Mouse (Mus musculus): ENCODE results near the gene Olfr891. TPM values are rescaled to one million over a fixed set of nuclear protein-coding genes. Genes with fewer than 3 reads are reported as not detected.
"Not testable (repeated sequence)": the region's sequence is repeated elsewhere in the genome, so short reads cannot be mapped to it uniquely, and the experiment has no call there.

Gene Olfr891
- polyA plus RNA-seq (2015; fragmentation: Nextera tagmentation; extraction: Ambion mirVana) = not detected in 2 replicates

- ATAC-seq (replicated peaks; ENCODE audit: low FRiP score, low read depth) (no peak), DNase-seq (ENCODE audit: low spot score) (no peak)
- Histone ChIP-seq H3K27me3 (ENCODE audit: insufficient read depth, low read length) (no peaks in the 10 kb centered on the region), H3K4me3 (replicated peaks; ENCODE audit: low read depth, low read length) (no peak within 1 kb of the TSS), H3K27ac (no peak within 1 kb of the TSS), H3K4me1 (replicated peaks; ENCODE audit: insufficient read depth, low read length) (no peaks in the 10 kb centered on the region), H3K4me2 (ENCODE audit: low read length) (no peak within 1 kb of the TSS), H3K9me3 (replicated peaks; ENCODE audit: low read length) (no peaks in the 10 kb centered on the region), H3K9ac (ENCODE audit: low read depth, low read length) (no peak within 1 kb of the TSS), H3K36me3 (ENCODE audit: insufficient read depth, low read length) (no peaks in the 10 kb centered on the region)
- 65% methylated on average over 1 of the region's 1 CpGs for WGBS
- TF ChIP-seq CTCF (IDR thresholded peaks at IDR 0.05; ENCODE audit: low read depth) = no peak
Observed at GRCm38 (mm10) chr9:38180721-38181120, at the start of gene Olfr891. Gene Olfr891, minus strand, starts transcription at chr9:38180821.

DNA sequence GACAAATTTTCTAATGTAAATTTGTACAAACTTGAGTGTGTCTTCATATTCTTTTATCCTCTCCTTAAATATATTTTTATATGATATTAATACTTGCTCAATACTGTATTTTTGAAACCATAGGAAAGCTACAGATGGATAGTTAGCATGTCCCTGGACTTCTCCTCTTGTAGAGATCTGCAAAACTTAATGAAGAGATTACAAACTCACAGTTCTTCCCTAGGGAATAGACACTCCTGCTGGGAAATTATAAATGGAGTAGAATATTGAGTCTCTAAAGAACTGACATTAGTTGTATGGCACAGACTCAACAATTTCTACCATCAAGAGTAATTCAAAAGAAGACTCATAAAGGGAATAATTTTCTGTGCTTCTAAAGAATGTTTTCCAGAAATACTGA, 37.1 kb upstream of the Olfr891 start, which contains the start of gene Olfr894:
TSS of gene Olfr894 (plus strand) at position 301 of the 400 bp plus-strand sequence.
- ATAC-seq (replicated peaks; ENCODE audit: low FRiP score, low read depth) (no peak), DNase-seq (ENCODE audit: low spot score) (no peak)
- no peak for TF ChIP-seq CTCF (IDR thresholded peaks at IDR 0.05; ENCODE audit: low read depth)
- no peak within 1 kb of the TSS for H3K9ac ChIP-seq (ENCODE audit: low read depth, low read length)
- H3K4me2 ChIP-seq (ENCODE audit: low read length) = no peak within 1 kb of the TSS
- H3K27ac ChIP-seq = no peak within 1 kb of the TSS
- H3K9me3 ChIP-seq (replicated peaks; ENCODE audit: low read length) = no peaks in the 10 kb centered on the region
- no peaks in the 10 kb centered on the region for H3K4me1 ChIP-seq (replicated peaks; ENCODE audit: insufficient read depth, low read length)
- H3K4me3 ChIP-seq (replicated peaks; ENCODE audit: low read depth, low read length) = no peak within 1 kb of the TSS
- H3K27me3 ChIP-seq (ENCODE audit: insufficient read depth, low read length) = no peaks in the 10 kb centered on the region
- H3K36me3 ChIP-seq (ENCODE audit: insufficient read depth, low read length) = no peaks in the 10 kb centered on the region

DNA sequence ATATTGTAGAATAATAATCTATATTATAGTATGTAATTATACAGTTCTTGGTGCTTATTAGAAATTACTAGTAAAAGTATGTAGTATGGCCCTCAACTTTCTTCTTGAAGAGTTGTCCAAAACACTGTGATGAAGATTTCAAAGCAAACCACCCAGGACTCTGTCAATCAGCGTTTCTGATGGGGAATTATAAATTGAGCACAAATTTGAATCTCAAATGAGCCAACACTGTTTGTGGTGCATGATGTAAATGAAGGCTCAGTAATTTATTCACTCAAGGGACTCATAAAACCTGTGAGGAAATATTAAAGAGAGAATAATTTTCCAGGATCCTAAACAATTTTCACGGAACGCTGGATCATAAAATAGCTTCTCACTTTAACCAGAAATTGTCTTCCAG, 27.4 kb upstream of the Olfr891 start, which contains the start of gene Olfr893:
TSS of gene Olfr893 (plus strand) at position 301 of the 400 bp plus-strand sequence.
- Histone ChIP-seq H3K4me3 (replicated peaks; ENCODE audit: low read depth, low read length) (no peak within 1 kb of the TSS), H3K27ac (no peak within 1 kb of the TSS), H3K4me1 (replicated peaks; ENCODE audit: insufficient read depth, low read length) (no peaks in the 10 kb centered on the region), H3K36me3 (ENCODE audit: insufficient read depth, low read length) (no peaks in the 10 kb centered on the region), H3K27me3 (ENCODE audit: insufficient read depth, low read length) (no peaks in the 10 kb centered on the region), H3K9ac (ENCODE audit: low read depth, low read length) (no peak within 1 kb of the TSS), H3K9me3 (replicated peaks; ENCODE audit: low read length) (no peaks in the 10 kb centered on the region), H3K4me2 (ENCODE audit: low read length) (no peak within 1 kb of the TSS)
- ATAC-seq (replicated peaks; ENCODE audit: low FRiP score, low read depth) (no peak), DNase-seq (ENCODE audit: low spot score) (no peak)
- 81% methylated on average over 3 of the region's 3 CpGs for WGBS
- TF ChIP-seq CTCF (IDR thresholded peaks at IDR 0.05; ENCODE audit: low read depth) = no peak

- DNase-seq (ENCODE audit: low spot score); H3K9me3 ChIP-seq (replicated peaks; ENCODE audit: low read length); H3K9ac ChIP-seq (ENCODE audit: low read depth, low read length); H3K4me1 ChIP-seq (replicated peaks; ENCODE audit: insufficient read depth, low read length); H3K36me3 ChIP-seq (ENCODE audit: insufficient read depth, low read length); H3K4me3 ChIP-seq (replicated peaks; ENCODE audit: low read depth, low read length); H3K27ac ChIP-seq; H3K27me3 ChIP-seq (ENCODE audit: insufficient read depth, low read length); H3K4me2 ChIP-seq (ENCODE audit: low read length); ATAC-seq (replicated peaks; ENCODE audit: low FRiP score, low read depth): not testable (repeated sequence)
- WGBS = 61% methylated on average over 2 of the region's 2 CpGs
Observed at GRCm38 (mm10) chr9:38168341-38168740, 12.3 kb downstream of the Olfr891 start.

GRCm38 (mm10) chr9:38142217-38142616, 38.4 kb downstream of the Olfr891 start, which contains the start of gene Olfr890:
Gene Olfr890, plus strand, starts transcription at chr9:38142517.
- ATAC-seq (replicated peaks; ENCODE audit: low FRiP score, low read depth) (no peak), DNase-seq (ENCODE audit: low spot score) (no peak)
- no peak for TF ChIP-seq CTCF (IDR thresholded peaks at IDR 0.05; ENCODE audit: low read depth)
- H3K27me3 ChIP-seq (ENCODE audit: insufficient read depth, low read length) = no peaks in the 10 kb centered on the region
- H3K36me3 ChIP-seq (ENCODE audit: insufficient read depth, low read length) = no peaks in the 10 kb centered on the region
- no peaks in the 10 kb centered on the region for H3K4me1 ChIP-seq (replicated peaks; ENCODE audit: insufficient read depth, low read length)
- no peak within 1 kb of the TSS for H3K4me2 ChIP-seq (ENCODE audit: low read length)
- H3K9me3 ChIP-seq (replicated peaks; ENCODE audit: low read length) = no peaks in the 10 kb centered on the region
- H3K9ac ChIP-seq (ENCODE audit: low read depth, low read length) = no peak within 1 kb of the TSS
- no peak within 1 kb of the TSS for H3K4me3 ChIP-seq (replicated peaks; ENCODE audit: low read depth, low read length)
- H3K27ac ChIP-seq = no peak within 1 kb of the TSS

Other genes with a start within 250 kb of the Olfr891 start
- gene Olfr881, start 189.0 kb downstream of the Olfr891 start, polyA plus RNA-seq (2015; fragmentation: Nextera tagmentation; extraction: Ambion mirVana) = not detected in 2 replicates
- not detected in 2 replicates for gene Olfr883, start 155.0 kb downstream of the Olfr891 start, polyA plus RNA-seq (2015; fragmentation: Nextera tagmentation; extraction: Ambion mirVana)
- gene Olfr884, start 134.3 kb downstream of the Olfr891 start, polyA plus RNA-seq (2015; fragmentation: Nextera tagmentation; extraction: Ambion mirVana) = not detected in 2 replicates
- not detected in 2 replicates for gene Olfr885, start 119.5 kb downstream of the Olfr891 start, polyA plus RNA-seq (2015; fragmentation: Nextera tagmentation; extraction: Ambion mirVana)
- not detected in 2 replicates for gene Olfr887, start 96.7 kb downstream of the Olfr891 start, polyA plus RNA-seq (2015; fragmentation: Nextera tagmentation; extraction: Ambion mirVana)
- not detected in 2 replicates for gene Olfr888, start 72.7 kb downstream of the Olfr891 start, polyA plus RNA-seq (2015; fragmentation: Nextera tagmentation; extraction: Ambion mirVana)
- 0.03 TPM in 1 of 2 replicates, not detected in the other for gene Olfr889, start 65.6 kb downstream of the Olfr891 start, polyA plus RNA-seq (2015; fragmentation: Nextera tagmentation; extraction: Ambion mirVana)
- not detected in 2 replicates for gene Olfr890, start 38.3 kb downstream of the Olfr891 start, polyA plus RNA-seq (2015; fragmentation: Nextera tagmentation; extraction: Ambion mirVana)
- not detected in 2 replicates for gene Olfr893, start 27.5 kb upstream of the Olfr891 start, polyA plus RNA-seq (2015; fragmentation: Nextera tagmentation; extraction: Ambion mirVana)
- gene Olfr894, start 37.2 kb upstream of the Olfr891 start, polyA plus RNA-seq (2015; fragmentation: Nextera tagmentation; extraction: Ambion mirVana) = not detected in 2 replicates
- gene Olfr143, start 72.0 kb upstream of the Olfr891 start, polyA plus RNA-seq (2015; fragmentation: Nextera tagmentation; extraction: Ambion mirVana) = not detected in 2 replicates
- not detected in 2 replicates for gene Olfr895, start 87.0 kb upstream of the Olfr891 start, polyA plus RNA-seq (2015; fragmentation: Nextera tagmentation; extraction: Ambion mirVana)
- gene Olfr896-ps1, start 110.3 kb upstream of the Olfr891 start, polyA plus RNA-seq (2015; fragmentation: Nextera tagmentation; extraction: Ambion mirVana) = not detected in 2 replicates
- not detected in 2 replicates for gene Olfr25, start 148.2 kb upstream of the Olfr891 start, polyA plus RNA-seq (2015; fragmentation: Nextera tagmentation; extraction: Ambion mirVana)
- gene Olfr898, start 167.6 kb upstream of the Olfr891 start, polyA plus RNA-seq (2015; fragmentation: Nextera tagmentation; extraction: Ambion mirVana) = not detected in 2 replicates
- gene Olfr250, start 186.1 kb upstream of the Olfr891 start, polyA plus RNA-seq (2015; fragmentation: Nextera tagmentation; extraction: Ambion mirVana) = not detected in 2 replicates
- not detected in 2 replicates for gene Olfr251, start 196.3 kb upstream of the Olfr891 start, polyA plus RNA-seq (2015; fragmentation: Nextera tagmentation; extraction: Ambion mirVana)
- gene Olfr147, start 220.9 kb upstream of the Olfr891 start, polyA plus RNA-seq (2015; fragmentation: Nextera tagmentation; extraction: Ambion mirVana) = not detected in 2 replicates
- not detected in 2 replicates for gene Olfr901, start 248.6 kb upstream of the Olfr891 start, polyA plus RNA-seq (2015; fragmentation: Nextera tagmentation; extraction: Ambion mirVana)